Mouse (Mus musculus): Measurements from ENCODE around the gene Tent5a. TPM values are rescaled to one million over a fixed set of nuclear protein-coding genes. Genes with fewer than 3 reads are reported as not detected.
A peak's percentile ranks its signal among the peaks of the same experiment; 100 is the strongest.

Tent5a gene
- polyA plus RNA-seq, 1 experiment from 2014 or later: 5.4 TPM

DNA sequence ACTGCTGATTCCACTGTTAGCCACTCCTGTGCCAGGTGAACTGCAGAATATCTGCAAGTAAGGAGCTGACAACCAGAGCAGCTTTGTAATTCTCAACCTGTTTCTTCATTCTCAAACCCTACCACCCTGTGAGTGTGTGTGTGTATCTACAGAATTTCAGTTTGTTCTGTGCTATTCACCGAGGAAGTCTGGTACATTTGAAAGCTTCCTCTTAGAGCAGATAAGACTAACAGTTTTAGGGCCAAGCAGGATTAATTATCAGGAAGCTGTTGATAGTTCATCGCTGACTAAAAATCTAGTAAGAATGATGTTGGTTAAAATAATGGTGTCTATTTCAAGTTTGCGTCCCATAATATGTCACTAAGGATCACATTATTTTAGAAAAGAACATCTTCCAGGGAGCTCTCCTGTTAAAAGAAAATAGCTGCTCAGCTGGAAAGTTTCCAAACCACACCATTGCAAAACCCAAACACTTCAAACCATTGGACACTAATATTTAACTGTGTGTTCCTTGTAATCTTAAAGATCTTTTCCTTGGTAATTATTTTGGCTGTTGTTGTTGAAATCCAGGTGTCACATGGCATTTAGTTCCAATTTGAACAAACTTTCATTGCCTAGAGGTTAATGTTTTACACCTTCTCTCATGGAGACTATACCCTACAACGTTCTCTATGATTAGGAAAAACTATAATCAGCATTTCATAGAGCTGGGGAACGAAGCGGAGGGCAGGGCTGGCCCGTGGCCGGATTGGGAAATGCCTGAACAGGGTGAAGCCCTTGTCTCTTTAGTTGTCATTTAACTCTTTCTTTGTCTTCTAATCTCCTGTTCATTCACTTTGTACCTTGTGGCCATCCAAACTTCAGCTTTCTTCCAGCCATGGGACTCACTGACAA, 16.0 kb upstream of the Tent5a start:
- Histone ChIP-seq H3K27me3 (ENCODE audit: control insufficient read depth, insufficient read depth, low read depth, low read length) (no peaks in the 10 kb centered on the region), H3K4me3 (ENCODE audit: low read depth, low read length) (no peak overlapping the region), H3K9me3 (replicated peaks; ENCODE audit: control insufficient read depth, low read length, poor library complexity, severe bottlenecking) (no peaks in the 10 kb centered on the region), H3K4me2 (ENCODE audit: low read length) (no peak overlapping the region), H3K36me3 (ENCODE audit: control insufficient read depth, insufficient read depth, low read length) (no peaks in the 10 kb centered on the region), H3K4me1 (ENCODE audit: control insufficient read depth, insufficient read depth, low read length) (no peaks in the 10 kb centered on the region), H3K9ac (ENCODE audit: low read depth, low read length) (no peak overlapping the region), H3K27ac (ENCODE audit: low read length) (no peak overlapping the region)
- 82% methylated on average over 8 of the region's 8 CpGs for WGBS
- ATAC-seq: no peak

DNA sequence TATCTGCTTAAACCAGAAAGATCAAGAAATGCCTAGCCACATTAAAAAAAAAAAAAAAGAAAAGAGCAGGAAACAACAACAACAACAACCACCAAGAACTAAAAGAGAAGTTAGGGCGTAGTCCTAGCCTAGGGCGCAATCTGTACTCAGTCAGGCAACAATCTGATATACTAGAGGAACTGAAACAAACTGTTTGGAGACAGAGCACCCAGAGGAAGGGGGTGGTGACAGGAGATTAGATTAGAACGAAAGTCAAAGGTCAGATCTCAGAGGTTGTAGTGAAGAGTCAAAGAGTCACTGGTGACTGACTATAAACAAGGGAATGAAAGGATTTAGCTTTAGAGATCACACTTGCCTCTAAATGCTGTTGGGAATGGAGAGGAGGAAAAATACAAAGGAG, 13.2 kb upstream of the Tent5a start:
- Histone ChIP-seq H3K4me2 (ENCODE audit: low read length) (no peak overlapping the region), H3K27ac (ENCODE audit: low read length) (no peak overlapping the region), H3K36me3 (ENCODE audit: control insufficient read depth, insufficient read depth, low read length) (no peaks in the 10 kb centered on the region), H3K4me1 (ENCODE audit: control insufficient read depth, insufficient read depth, low read length) (no peaks in the 10 kb centered on the region), H3K9ac (ENCODE audit: low read depth, low read length) (no peak overlapping the region), H3K27me3 (ENCODE audit: control insufficient read depth, insufficient read depth, low read depth, low read length) (no peaks in the 10 kb centered on the region), H3K9me3 (replicated peaks; ENCODE audit: control insufficient read depth, low read length, poor library complexity, severe bottlenecking) (no peaks in the 10 kb centered on the region), H3K4me3 (ENCODE audit: low read depth, low read length) (no peak overlapping the region)
- WGBS: 67% methylated on average over 3 of the region's 3 CpGs
- no peak for ATAC-seq

DNA sequence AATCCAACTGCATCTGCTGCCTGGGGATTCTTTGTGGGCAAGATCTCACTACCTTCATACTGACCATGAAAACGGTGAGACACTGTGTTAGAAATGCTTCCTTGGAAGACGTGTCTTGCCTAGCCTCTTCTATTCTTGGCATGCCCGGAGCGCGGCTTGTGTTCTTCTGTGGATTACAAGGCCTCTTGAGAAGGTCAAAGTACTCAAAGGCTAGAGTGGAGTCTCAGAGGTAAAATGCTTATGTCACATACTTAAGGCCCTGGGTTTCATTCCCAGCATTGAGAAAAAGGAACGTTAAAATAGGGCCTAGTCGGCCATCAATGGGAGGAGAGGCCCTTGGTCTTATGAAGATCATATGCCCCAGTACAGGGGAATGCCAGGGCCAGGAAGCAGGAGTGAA, 8.9 kb upstream of the Tent5a start:
- H3K27ac ChIP-seq (ENCODE audit: low read length): no peak overlapping the region
- 87% methylated on average over 7 of the region's 7 CpGs for WGBS
- no peak overlapping the region for H3K4me3 ChIP-seq (ENCODE audit: low read depth, low read length)
- H3K9me3 ChIP-seq (replicated peaks; ENCODE audit: control insufficient read depth, low read length, poor library complexity, severe bottlenecking): no peaks in the 10 kb centered on the region
- no peak for ATAC-seq
- H3K4me1 ChIP-seq (ENCODE audit: control insufficient read depth, insufficient read depth, low read length): no peaks in the 10 kb centered on the region
- H3K9ac ChIP-seq (ENCODE audit: low read depth, low read length): no peak overlapping the region
- no peak overlapping the region for H3K4me2 ChIP-seq (ENCODE audit: low read length)
- no peaks in the 10 kb centered on the region for H3K36me3 ChIP-seq (ENCODE audit: control insufficient read depth, insufficient read depth, low read length)
- no peaks in the 10 kb centered on the region for H3K27me3 ChIP-seq (ENCODE audit: control insufficient read depth, insufficient read depth, low read depth, low read length)

DNA sequence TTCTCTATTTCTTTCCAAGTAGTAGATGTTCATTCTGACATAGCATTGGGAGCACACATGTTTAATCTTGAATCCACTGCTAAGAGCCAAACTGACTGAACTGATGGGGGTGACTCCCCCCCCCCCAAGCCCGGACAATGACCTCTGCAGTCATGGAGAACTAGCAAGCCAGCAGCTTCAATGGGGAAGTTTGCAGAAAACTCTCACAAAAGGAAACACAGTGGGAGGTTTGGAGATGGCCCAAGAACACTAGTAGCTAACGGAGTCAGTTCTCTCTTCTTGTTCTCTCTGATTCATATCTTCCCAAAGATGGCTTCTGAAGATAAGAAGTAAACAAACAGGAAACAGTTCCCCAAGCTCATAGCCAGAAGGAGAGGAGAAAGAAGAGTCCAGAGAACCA, 4.4 kb upstream of the Tent5a start:
- Histone ChIP-seq H3K4me3 (ENCODE audit: low read depth, low read length) (no peak overlapping the region), H3K9me3 (replicated peaks; ENCODE audit: control insufficient read depth, low read length, poor library complexity, severe bottlenecking) (no peaks in the 10 kb centered on the region), H3K27ac (ENCODE audit: low read length) (no peak overlapping the region), H3K4me2 (ENCODE audit: low read length) (no peak overlapping the region), H3K4me1 (ENCODE audit: control insufficient read depth, insufficient read depth, low read length) (0 out of 2 replicates have a peak, but pooled peaks cover 1% of the 10 kb centered on the region), H3K27me3 (ENCODE audit: control insufficient read depth, insufficient read depth, low read depth, low read length) (no peaks in the 10 kb centered on the region), H3K9ac (ENCODE audit: low read depth, low read length) (no peak overlapping the region), H3K36me3 (ENCODE audit: control insufficient read depth, insufficient read depth, low read length) (no peaks in the 10 kb centered on the region)
- 55% methylated on average over 2 of the region's 2 CpGs for WGBS
- ATAC-seq: no peak

DNA sequence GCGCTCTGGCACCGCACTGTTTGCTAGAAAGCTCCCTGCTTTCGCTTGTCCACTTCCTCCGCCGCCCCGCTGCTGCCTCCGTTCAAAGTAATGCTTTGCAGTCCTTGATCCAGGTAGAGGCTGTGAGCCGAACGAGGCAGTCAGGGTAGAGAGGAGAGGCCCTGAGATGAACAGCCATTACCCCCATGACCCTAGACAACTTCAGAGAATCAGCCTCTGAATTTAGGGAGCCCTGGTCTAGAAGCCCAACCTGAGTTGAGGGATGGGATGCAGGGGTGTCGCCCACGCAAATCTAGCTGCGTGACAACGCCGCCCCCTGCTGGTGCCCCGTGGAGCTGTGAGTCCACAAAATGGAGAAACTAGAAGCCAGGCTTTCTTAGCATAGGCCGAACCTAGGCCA, 1.1 kb upstream of the Tent5a start:
- peak; percentile 68 for ATAC-seq
- H3K4me3 ChIP-seq (ENCODE audit: low read depth, low read length): peak overlapping the region; percentile 69
- no peaks in the 10 kb centered on the region for H3K27me3 ChIP-seq (ENCODE audit: control insufficient read depth, insufficient read depth, low read depth, low read length)
- no peaks in the 10 kb centered on the region for H3K36me3 ChIP-seq (ENCODE audit: control insufficient read depth, insufficient read depth, low read length)
- H3K27ac ChIP-seq (ENCODE audit: low read length): no peak overlapping the region; the same call in 1 of the 2 replicates
- no peaks in the 10 kb centered on the region for H3K9me3 ChIP-seq (replicated peaks; ENCODE audit: control insufficient read depth, low read length, poor library complexity, severe bottlenecking)
- peaks cover 6% of the 10 kb centered on the region for H3K4me1 ChIP-seq (ENCODE audit: control insufficient read depth, insufficient read depth, low read length)
- WGBS: 2% methylated on average over 16 of the region's 16 CpGs
- H3K9ac ChIP-seq (ENCODE audit: low read depth, low read length): peak overlapping the region; percentile 58
- H3K4me2 ChIP-seq (ENCODE audit: low read length): peak overlapping the region; percentile 63

DNA sequence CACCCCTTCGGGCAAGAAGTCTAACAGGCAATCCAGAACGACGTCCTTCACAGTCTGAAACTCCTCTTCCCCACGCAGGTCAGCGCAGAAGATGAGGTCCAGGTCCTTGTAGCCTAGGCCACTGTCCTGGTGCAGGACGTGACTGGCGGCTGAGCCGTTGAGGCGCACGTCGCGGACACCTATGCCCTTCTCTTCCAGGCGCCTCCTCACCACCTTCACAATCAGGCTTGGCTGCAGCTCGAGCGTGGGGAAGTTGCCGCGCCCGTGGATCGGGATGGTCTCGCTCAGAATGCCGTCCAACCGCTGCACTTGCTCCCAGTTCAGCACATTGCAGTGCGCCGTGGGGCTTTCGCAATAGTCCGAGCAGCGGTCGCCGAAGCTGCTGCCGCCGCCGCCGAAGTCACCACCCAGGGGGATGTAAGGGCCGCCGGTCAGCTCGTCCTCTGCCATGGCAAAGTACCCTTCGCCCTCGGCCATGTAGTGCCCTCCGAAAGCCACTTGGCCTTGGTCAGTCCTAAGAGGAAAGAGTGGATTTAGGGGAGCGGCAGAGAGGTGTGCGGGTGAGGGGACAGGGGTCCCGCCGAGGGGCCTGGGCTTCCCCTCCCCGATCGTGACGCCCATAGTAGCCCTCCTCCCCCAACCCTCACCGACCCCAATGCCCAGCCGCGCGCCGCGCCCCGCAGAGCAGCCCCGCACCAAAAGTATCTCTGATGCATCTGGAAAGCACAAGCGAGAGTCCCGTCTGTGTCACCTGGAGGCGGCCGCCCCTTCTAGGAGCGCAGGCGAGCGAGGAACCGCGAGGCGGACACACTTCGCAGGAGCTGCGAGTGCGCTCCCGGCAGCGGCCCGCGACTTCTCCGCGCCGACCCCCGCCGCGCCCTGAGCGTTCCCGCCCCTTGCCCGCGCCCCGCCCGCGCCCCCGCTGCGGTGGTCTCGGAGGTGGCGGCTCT, 581 bp downstream of the Tent5a start:
- H3K4me2 ChIP-seq (ENCODE audit: low read length): peak overlapping the region; percentile 63
- peak overlapping the region; percentile 69 for H3K4me3 ChIP-seq (ENCODE audit: low read depth, low read length)
- H3K27ac ChIP-seq (ENCODE audit: low read length): peak overlapping the region; percentile 58
- no peaks in the 10 kb centered on the region for H3K27me3 ChIP-seq (ENCODE audit: control insufficient read depth, insufficient read depth, low read depth, low read length)
- no peaks in the 10 kb centered on the region for H3K36me3 ChIP-seq (ENCODE audit: control insufficient read depth, insufficient read depth, low read length)
- under 1% methylated on average over 73 of the region's 88 CpGs for WGBS
- peaks cover 6% of the 10 kb centered on the region for H3K4me1 ChIP-seq (ENCODE audit: control insufficient read depth, insufficient read depth, low read length)
- H3K9ac ChIP-seq (ENCODE audit: low read depth, low read length): peak overlapping the region; percentile 58
- ATAC-seq: peak; percentile 63
- H3K9me3 ChIP-seq (replicated peaks; ENCODE audit: control insufficient read depth, low read length, poor library complexity, severe bottlenecking): no peaks in the 10 kb centered on the region

DNA sequence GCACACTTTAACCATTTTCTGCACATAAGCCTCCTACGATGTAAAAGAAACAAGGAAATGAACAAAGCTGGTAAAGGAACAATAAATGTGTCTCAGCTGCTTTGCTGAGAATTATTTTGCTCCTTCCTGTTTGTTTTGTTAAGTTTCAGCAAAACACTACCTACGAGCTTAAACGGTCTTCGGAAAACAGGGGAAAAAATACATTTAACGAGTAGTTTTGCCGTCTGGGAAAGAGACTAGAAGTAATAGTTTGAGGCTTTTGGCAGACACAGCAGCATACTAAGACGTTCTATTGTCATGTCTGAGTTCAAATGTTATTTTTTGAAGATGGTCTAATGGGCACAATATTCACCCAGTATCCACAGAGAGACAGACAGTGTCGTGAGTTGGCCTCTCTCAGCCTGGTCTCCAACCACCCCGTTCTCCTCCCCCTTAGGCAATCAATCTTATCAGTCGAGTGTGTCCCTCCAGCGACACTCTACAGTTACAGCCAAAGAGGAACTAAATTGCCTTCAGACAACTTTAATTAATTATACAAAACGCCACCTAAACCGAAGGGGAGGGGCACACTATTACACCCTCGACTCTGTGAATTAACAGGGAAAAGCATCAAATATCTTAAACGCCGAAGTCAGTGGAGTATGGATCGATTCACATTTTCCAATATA, 1.8 kb downstream of the Tent5a start:
- Histone ChIP-seq H3K4me2 (ENCODE audit: low read length) (peak overlapping the region; percentile 63), H3K36me3 (ENCODE audit: control insufficient read depth, insufficient read depth, low read length) (no peaks in the 10 kb centered on the region), H3K27ac (ENCODE audit: low read length) (no peak overlapping the region), H3K9ac (ENCODE audit: low read depth, low read length) (no peak overlapping the region), H3K4me1 (ENCODE audit: control insufficient read depth, insufficient read depth, low read length) (peaks cover 6% of the 10 kb centered on the region), H3K4me3 (ENCODE audit: low read depth, low read length) (peak overlapping the region; percentile 69), H3K27me3 (ENCODE audit: control insufficient read depth, insufficient read depth, low read depth, low read length) (no peaks in the 10 kb centered on the region), H3K9me3 (replicated peaks; ENCODE audit: control insufficient read depth, low read length, poor library complexity, severe bottlenecking) (no peaks in the 10 kb centered on the region)
- ATAC-seq: no peak
- 47% methylated on average over 17 of the region's 17 CpGs for WGBS

DNA sequence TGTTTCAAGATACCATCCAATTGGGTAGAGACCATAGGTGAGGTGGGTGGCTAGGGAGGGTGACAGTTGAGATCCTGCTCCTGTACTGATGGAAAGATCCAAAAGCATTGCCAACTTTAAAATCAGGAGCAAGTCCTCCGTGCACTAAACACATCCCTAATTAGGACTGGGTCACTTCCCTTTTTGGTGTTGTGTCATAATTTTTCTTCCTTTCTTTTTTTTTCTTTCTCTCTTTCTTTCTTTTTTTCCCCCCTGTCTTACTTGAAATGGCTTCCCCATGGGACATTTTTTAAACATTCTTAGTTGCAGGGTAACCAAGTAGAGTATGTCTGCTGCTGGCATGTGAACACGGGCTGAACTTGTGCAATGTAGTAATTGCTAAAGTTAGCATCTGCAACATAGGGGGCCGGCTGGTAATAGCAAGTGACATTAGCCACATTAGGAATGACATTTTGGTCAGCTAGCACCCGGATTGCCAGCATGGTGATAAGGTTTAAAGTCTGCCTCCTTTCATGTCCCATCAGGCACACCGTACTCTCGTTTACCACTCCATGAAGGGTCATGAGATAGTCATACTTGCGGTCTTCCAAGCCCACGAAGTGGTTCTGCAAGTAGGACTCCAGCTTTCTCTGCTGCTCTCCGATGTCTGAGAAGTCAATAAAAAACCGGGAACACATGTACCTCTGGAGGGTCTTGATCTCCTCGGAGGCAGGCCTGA, 2.8 kb downstream of the Tent5a start:
- Histone ChIP-seq H3K27me3 (ENCODE audit: control insufficient read depth, insufficient read depth, low read depth, low read length) (no peaks in the 10 kb centered on the region), H3K27ac (ENCODE audit: low read length) (no peak overlapping the region), H3K4me2 (ENCODE audit: low read length) (peak overlapping the region; percentile 63), H3K4me1 (ENCODE audit: control insufficient read depth, insufficient read depth, low read length) (peaks cover 6% of the 10 kb centered on the region), H3K36me3 (ENCODE audit: control insufficient read depth, insufficient read depth, low read length) (no peaks in the 10 kb centered on the region), H3K4me3 (ENCODE audit: low read depth, low read length) (0 out of 2 replicates have a peak overlapping the region, but pooled peaks have one; percentile 69), H3K9ac (ENCODE audit: low read depth, low read length) (no peak overlapping the region), H3K9me3 (replicated peaks; ENCODE audit: control insufficient read depth, low read length, poor library complexity, severe bottlenecking) (no peaks in the 10 kb centered on the region)
- ATAC-seq: no peak
- whole genome bisulfite sequencing: 86% methylated on average over 11 of the region's 11 CpGs

Data from midbrain, embryonic 16.5 days (tissue).